Mouse (Mus musculus) brain, embryonic 14.5 days (tissue): Measurements from ENCODE around the gene Snta1. TPM values are rescaled to one million over a fixed set of nuclear protein-coding genes. Genes with fewer than 3 reads are reported as not detected.

ENCODE experiments used
- DNase-seq: peaks from one replicate; pipeline ENCODE4 v3.0.0-alpha.2; 2011; ENCODE audit warnings: low read depth
- CTCF ChIP-seq: fragments of 200-500 bp; IDR thresholded peaks from 2 replicates; pipeline ENCODE4 v1.5.1; 2012; ENCODE audit warnings: inconsistent platforms, mild to moderate bottlenecking, moderate library complexity, borderline replicate concordance; ENCODE audit not compliant: insufficient read depth, insufficient read length; ENCODE audit errors: extremely low read depth
- POLR2A ChIP-seq: fragments of 200-500 bp; IDR thresholded peaks from 2 replicates; pipeline ENCODE4 v1.6.1; 2012; ENCODE audit warnings: mild to moderate bottlenecking, inconsistent platforms, borderline replicate concordance; ENCODE audit not compliant: poor library complexity, insufficient read depth, insufficient read length, severe bottlenecking; ENCODE audit errors: extremely low read depth
- polyA plus RNA-seq: library from polyadenylated mRNA; depleted of rRNA; stranded (reverse); fragments of >200 nt; gene quantifications from 2 replicates; pipeline ENCODE4 v1.2.3, GENCODE M21; 2012

Gene Snta1
- polyA plus RNA-seq, 1 experiment, result 11.6 TPM

DNA sequence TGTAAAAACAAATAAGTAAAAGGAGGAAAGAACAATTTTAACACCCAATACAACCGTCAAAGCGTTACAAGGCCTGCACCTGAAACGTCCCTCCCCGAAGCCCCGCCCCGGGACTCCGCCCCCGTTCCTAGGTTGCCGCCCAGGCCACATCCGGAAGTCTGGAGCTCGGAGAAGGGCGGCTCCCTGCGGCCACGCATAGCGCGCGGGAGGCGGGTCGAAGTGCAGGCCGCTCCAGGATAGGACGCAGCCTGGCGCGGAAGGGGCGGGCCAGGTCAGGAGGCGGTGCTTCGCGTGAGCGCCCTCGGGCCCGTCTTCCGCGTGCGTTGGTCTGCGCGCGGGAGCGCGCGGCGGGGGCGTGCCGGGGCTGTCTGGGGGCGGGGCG is 28.2 kb upstream of the Snta1 start:
- DNase-seq, result peak; percentile 99
- no peak for TF ChIP-seq POLR2A
- TF ChIP-seq CTCF, result no peak

DNA sequence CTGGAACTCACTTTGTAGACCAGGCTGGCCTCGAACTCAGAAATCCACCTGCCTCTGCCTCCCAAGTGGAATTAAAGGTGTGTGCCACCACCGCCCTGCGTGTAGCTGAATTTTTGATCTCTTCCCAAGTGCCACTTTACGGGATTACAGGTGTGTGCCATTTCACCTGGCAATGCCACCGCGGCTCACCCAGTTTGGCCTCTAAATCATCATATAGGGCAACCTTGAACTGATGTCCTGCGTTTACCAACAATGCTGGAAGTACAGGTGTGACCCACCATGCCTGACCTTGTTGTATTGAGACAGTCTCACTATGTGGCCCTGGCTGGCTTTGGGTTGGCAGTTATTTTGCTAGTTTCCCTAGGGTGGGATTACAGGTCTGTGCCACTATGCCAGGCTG is 26.8 kb upstream of the Snta1 start:
- TF ChIP-seq CTCF (no peak), POLR2A (no peak)
- DNase-seq, result no peak

DNA sequence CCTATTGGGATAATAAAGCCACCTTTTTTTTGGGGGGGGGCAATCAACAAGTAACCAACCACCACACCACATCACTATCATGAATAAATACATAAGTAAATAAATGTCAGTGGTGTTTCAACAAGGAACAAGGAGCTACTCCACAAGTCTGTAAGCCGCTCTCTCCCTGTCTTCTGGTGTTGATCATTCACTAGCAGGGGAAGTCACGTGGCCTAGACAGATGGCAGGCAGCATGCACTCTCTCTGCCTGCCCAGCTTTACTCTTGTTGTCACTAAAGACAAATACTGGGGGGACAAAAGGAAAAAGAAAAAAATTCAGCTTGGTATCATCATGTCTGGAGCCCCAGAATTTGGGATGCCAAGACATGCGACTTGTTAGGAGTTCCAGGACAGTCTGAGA is 25.5 kb upstream of the Snta1 start:
- TF ChIP-seq POLR2A (no peak), CTCF (no peak)
- peak; percentile 83 for DNase-seq

DNA sequence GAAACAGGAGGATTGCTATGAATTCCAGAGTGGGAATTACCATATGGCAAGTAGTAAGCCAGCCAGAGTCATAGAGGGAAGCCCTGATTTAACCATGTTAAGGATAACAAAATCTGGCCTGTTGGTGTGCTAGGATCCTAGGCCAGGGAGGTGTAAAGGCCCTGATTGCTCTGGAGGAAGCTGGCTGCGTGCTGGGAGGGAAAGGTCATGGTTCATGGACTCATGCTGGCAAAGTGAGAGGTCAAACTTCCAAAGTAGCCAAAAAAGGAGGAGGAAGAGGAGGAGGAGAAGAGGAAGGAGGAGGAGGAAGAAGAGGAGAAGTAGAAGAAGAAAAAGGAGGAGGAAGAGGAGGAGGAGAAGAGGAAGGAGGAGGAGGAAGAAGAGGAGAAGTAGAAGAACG is 24.8 kb upstream of the Snta1 start:
- no peak for DNase-seq
- TF ChIP-seq POLR2A (no peak), CTCF (no peak)

DNA sequence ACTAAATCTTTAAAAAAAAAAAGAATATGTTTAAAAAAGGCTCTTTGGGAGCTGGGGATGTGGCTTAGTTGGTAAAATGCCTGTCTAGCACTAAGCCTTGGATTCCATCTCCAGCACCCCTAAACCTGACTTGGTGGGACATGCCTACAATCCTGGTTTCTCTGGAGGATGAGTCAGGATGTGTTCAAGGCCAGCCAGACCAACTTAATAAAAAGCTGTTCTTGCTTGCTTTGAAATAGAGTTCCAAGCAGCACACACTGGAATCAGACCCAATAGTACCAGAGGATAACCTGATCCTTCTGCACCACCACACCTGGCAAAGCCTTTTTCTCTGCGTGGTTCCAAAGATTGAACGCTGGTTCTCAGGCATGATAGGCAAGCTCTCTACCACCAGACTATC is 22.7 kb upstream of the Snta1 start:
- TF ChIP-seq POLR2A (no peak), CTCF (no peak)
- DNase-seq, result no peak

DNA sequence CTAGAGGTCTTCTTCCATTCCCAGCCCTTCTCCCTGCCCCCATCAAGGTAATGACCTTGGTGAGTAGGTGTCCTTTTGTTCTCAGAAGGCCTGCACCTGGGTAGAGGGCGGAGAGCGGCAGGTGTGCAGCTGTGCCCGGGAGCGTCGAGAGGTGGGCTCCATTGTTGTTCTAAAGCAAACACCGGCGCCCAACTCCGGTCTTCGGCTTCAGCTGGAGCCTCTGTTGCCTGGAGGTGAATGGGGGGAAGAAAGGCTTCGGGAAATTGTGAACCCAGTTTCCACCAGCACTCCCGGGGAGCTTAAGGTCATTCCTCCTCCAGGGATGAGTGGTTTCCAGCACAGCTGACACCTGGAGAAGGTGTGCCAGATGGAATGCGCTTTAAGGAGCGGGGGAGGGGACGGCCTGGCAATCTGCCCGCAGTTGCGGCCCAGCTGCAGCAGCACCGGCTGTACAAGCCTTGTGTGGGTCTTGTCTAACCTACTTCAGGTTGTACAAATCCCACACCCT is 20.0 kb upstream of the Snta1 start:
- DNase-seq, result peak; percentile 62
- TF ChIP-seq CTCF (no peak), POLR2A (no peak)

DNA sequence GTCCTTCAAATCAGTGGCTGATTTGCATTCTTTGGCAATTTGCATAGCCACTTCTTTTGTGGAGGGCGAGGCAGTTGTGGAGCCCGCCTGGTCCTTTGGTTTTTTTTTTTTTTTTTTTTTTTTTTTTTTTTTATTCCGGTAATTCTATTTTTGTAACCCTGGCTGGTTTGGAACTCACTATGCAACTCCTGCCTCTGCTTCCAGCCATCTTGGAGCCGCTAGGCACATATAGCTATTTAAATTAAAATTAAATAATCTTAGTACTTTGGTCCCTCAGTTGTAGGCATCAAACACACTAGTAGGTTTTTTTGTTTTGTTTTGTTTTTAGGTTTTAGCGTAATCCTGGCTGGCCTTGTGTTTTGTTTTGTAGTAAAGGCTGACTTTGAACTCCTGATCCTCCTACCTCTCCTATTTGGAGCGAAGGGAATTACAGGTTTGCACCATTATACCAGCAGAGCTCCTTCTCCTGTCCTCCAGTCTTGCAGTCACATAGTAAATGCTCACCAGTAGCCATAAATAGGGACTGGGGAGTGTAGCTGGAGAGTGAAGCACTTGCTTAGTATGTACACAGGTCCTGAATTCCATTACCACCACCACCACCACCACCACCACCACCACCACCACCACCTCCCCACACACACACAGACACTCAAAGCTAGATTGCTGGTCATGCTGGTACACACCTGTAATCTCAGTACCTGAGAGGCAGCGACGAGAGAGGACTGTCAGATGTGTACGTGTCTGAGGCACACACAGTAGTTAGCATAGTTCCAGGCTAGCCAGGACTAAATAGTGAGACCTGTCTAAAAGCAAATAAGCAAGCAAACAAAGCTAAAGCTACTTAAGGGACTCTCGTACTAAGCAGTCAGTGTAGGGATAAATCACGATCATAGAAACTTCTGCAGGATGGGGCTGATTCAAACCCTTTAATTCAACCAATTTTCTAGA is 19.3 kb upstream of the Snta1 start:
- DNase-seq, result peak; percentile 22
- TF ChIP-seq CTCF, result no peak
- no peak for TF ChIP-seq POLR2A

DNA sequence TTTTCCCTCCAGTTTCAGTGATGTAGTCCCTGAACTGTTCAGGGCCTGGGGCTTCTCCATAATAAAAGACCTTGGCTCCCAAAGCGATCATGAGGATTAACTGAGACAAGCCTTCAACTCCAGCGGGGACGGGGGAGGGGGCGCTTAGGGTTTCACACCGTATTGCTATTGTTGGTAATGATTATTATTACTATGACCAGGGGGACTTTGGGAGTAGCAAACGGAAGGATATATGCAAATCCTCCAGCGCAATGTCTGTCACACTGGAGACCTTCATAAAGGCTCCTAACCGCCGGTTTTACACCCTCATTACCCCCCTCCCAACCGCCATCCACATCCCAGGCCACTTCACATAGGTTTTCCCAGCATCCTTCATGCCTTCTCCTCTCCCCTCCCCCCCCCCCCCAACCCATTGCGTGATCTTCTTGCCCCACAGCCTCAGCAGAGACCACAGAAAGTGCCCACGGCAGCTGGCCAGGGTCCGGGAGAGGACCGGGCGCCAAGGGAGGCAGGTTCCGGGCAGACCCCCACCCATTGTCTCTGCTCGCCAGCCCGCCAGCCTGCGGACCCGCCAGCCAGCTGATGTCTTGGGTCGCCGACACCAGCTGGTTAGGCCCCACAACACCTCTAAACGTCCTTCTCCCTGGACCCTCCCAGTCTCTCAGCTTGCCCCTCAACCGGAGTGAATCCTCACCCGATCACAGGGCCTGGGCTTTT is 18.4 kb upstream of the Snta1 start:
- TF ChIP-seq POLR2A (0 out of 2 replicates have a peak, but pooled peaks have one; percentile 5), CTCF (no peak)
- DNase-seq, result peak; percentile 95

DNA sequence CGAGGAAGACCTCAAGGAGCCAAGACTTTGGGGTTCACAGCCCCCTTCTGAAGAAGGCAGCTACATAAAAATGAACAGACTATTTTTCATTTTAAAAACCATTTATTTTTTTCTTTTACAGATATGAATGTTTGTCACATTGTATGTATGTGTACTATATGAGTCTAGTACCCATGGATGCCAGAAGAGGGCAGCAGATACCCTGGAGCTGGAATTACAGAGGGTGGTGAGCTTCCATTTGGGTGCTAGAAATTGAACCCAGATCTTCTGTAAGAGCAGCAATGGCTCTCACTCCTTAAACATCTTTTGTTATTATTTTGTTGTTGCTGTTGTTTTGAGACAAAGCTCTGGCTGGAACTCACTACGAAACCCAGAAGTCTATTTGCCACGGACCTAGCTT is 17.6 kb upstream of the Snta1 start:
- TF ChIP-seq POLR2A, result no peak
- TF ChIP-seq CTCF, result peak; percentile 14; the same call in 1 of the 2 replicates
- no peak for DNase-seq

DNA sequence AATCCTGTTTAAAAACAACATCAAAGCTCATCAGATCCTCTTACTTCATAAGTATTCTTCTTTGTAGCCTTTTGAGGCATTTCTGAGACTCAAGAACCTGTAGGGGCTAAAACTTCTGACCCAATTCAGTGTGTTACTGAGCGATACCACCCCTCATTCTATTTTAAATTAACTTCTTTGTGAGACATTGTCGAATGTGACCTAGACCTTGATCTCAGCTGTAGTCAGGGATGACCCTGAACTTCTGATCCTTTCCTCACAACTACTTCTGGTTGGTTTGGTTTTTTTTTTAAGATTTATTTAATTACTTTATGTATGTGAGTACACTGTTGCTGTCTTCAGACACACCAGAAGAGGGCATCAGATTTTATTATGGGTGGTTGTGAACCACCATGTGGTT is 15.6 kb upstream of the Snta1 start:
- TF ChIP-seq CTCF (no peak), POLR2A (no peak)
- no peak for DNase-seq

DNA sequence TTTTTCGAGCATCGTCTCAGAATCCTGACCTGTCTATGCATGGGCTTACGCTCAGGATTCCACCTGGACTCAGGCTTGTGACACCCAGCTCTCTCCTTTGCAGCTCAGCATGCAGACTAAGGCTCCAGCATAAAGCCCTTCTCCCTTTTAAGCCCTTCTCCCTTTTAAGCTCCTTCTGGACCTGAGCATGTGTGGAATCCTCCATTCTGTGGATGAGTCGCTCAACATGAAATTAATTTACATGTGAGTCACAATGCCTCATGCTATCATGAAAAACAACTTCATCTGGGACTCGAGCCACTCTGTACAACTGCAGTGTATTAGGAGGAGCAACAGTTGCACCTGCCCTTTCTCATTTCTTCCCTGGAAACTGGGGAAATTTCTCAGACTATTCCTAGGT is 14.3 kb upstream of the Snta1 start:
- no peak for TF ChIP-seq POLR2A
- TF ChIP-seq CTCF, result no peak
- DNase-seq, result peak; percentile 19

DNA sequence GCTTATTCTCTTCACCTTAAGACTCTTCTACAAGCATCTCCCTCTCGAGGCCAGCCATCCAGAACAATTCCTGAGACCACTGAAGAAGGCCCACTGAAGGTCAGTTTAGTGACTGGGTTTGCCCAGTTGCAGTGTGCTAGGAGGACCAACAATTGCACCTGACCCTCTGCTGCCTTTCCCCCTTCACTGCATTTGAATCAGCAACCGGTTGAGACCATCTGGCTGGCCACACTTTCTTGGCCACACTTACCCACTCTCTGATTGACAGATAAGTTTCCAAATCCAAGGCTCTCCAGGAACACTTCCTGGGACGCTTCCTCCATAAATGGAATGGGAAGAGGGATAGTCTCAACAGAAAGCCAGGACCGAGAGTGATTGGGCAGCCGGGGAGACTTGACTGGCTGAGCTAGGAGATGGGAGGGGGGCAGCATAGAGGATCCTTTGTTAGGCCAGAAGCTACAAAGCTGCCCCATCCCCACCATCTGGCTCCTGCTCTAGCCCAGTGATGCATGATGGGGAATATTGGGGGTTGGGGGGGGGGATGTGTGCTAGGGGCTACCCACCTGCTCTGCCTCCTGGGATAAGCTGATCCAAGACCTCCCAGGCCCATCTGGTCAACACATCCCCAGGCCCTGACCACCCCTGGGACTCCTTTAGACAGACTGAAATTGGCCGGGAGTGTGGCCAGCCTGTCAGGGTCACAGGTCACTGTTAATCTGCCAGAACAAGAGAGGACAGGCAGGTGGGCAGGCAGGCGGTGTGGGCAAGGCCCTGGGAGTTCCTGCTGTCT is 13.2 kb upstream of the Snta1 start:
- peak; percentile 95 for DNase-seq
- TF ChIP-seq CTCF (no peak), POLR2A (no peak)
